ENCODE assay signal across 8 mouse cellular contexts in the genomic region with DNA sequence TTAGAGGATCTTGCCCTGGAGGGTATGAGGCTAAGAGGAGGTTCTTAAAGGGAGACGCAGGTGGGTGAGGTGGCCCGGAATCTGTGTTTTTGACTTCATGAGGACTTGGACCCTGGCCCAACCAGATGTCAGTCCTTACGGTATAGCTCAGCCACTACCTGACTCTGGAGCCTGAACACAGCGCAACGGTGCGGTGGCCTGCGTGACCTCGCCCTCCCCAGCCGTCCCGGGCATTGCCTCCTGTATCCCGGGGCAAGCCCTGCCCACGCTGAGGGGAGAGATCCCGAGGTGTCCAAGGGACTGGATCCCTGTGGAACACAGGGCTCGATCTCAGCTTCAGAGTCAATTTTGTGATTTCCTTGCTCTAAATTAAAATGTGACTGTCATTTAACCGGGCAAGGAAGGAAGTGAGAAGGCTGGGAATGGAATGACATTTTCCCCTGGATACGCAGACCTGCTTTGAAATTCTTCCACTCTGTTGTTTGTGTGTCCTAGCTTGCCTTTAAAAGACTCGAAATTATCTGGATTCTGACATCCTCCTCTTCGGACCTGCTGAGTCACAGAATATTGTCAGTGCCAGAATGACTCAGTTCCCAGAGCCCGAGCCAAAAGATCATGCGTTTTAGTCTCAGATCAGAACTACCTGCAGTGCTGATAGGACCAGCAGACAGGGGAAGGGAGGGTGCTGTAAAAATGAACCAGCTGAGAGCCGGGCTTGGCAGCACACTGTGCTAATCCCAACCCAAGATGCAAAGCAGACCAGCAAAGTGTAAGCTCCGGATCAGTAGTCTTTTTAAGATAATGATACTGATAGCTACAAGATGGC. TPM values are rescaled to one million over a fixed set of nuclear protein-coding genes. Genes with fewer than 3 reads are reported as not detected.
DNase-seq lines count a peak whose midpoint lies in the region; ATAC-seq and TF ChIP-seq lines count a peak whose summit lies in the region.

No protein-coding gene starts in this region.

- H3K27ac ChIP-seq in bone marrow, adult 2 months (ENCODE audit: control insufficient read depth, insufficient read depth, low read depth, low read length, poor library complexity), result peak overlapping the region; percentile 34; the same call in 1 of the 2 replicates
- 0 out of 2 replicates have a peak overlapping the region, but pooled peaks have one; percentile 42 for H3K27ac ChIP-seq in forebrain, embryonic 11.5 days (ENCODE audit: low read depth, low read length)

- H3K9me3 ChIP-seq in forebrain, embryonic 11.5 days (ENCODE audit: control insufficient read depth, low read length), result no peaks in the 10 kb centered on the region

- intact Hi-C loops in heart, postnatal 25 days (cut with DNase I), result loop anchor here (2.0 to 5.0 kb wide), 6 partner anchors 19 to 231 kb away; no protein-coding TSS in a partner anchor

- no peaks in the 10 kb centered on the region for H3K36me3 ChIP-seq in forebrain, embryonic 11.5 days (ENCODE audit: control insufficient read depth, insufficient read depth, low read length)

- no peaks in the 10 kb centered on the region for H3K27me3 ChIP-seq in forebrain, embryonic 11.5 days (ENCODE audit: control insufficient read depth, insufficient read depth, low read length)

- no peak for TF ChIP-seq CTCF in bone marrow, adult 2 months (IDR thresholded peaks at IDR 0.05; ENCODE audit: control insufficient read depth, insufficient read depth, low read length)

- peak overlapping the region; percentile 96 for H3K4me2 ChIP-seq in forebrain, embryonic 11.5 days (ENCODE audit: low read depth, low read length, severe bottlenecking)

- TF ChIP-seq POLR2A in bone marrow, adult 2 months (IDR thresholded peaks at IDR 0.05; ENCODE audit: borderline replicate concordance, control insufficient read depth, low read depth, low read length), result no peak

- H3K4me3 ChIP-seq in bone marrow, adult 2 months (replicated peaks; ENCODE audit: control insufficient read depth, low read depth, low read length), result peak overlapping the region; percentile 72
- H3K4me3 ChIP-seq in forebrain, embryonic 11.5 days (ENCODE audit: low read depth, low read length), result peak overlapping the region; percentile 93

- DNase-seq in right cerebral cortex, adult 18-20 months, result peak; percentile 46
- DNase-seq in right cerebral cortex, postnatal 4 days, result no peak
- DNase-seq in forebrain, embryonic 11.5 days (ENCODE audit: low spot score), result peak; percentile 50
- DNase-seq in heart, postnatal 25 days (ENCODE audit: low spot score), result peak; percentile 51
- peak; percentile 38 for DNase-seq in layer of hippocampus, adult 9-11 months
- DNase-seq in embryo, embryonic 10 days (ENCODE audit: low spot score), result no peak

- no peak; the same call in 1 of the 2 replicates for ATAC-seq in forebrain, embryonic 11.5 days (replicated peaks; ENCODE audit: low FRiP score)
- peak; percentile 75 for ATAC-seq in megakaryocyte-erythroid progenitor cell, adult 5-6 weeks (replicated peaks; ENCODE audit: low FRiP score, low TSS enrichment, poor library complexity, severe bottlenecking)

- WGBS in bone marrow, adult 2 months, result 2% methylated on average over 22 of the region's 22 CpGs
- 7% methylated on average over 22 of the region's 22 CpGs for WGBS in forebrain, embryonic 11.5 days

- H3K4me1 ChIP-seq in bone marrow, adult 2 months (ENCODE audit: control insufficient read depth, insufficient read depth, low read length), result 0 out of 2 replicates have a peak, but pooled peaks cover 1% of the 10 kb centered on the region
- peaks cover 2% of the 10 kb centered on the region; the same call in 1 of the 2 replicates for H3K4me1 ChIP-seq in forebrain, embryonic 11.5 days (replicated peaks; ENCODE audit: control insufficient read depth, insufficient read depth, low read length)

- peak overlapping the region; percentile 55 for H3K9ac ChIP-seq in forebrain, embryonic 11.5 days (ENCODE audit: low read length)

RNA-seq across cellular contexts. Expression of a gene that starts 0.9 kb away (rescaled TPM):
- 3.7 and 10.6 TPM in 2 replicates for polyA plus RNA-seq in bone marrow, adult 2 months (2011; ENCODE audit: insufficient read depth, insufficient read length, low replicate concordance, missing spikeins)
- polyA plus RNA-seq in forebrain, embryonic 11.5 days (2014; fragmentation: Nextera tagmentation; extraction: Ambion mirVana), result 31.4 and 31.5 TPM in 2 replicates
- 100 to 1,000 TPM; 173 to 205 TPM for total RNA-seq in heart, postnatal 25 days (2021)
- total RNA-seq in megakaryocyte-erythroid progenitor cell, adult 5-6 weeks (2014; fragmentation: Nextera tagmentation), result 2.7 and 3.0 TPM in 2 replicates
- total RNA-seq in megakaryocyte-erythroid progenitor cell, adult 5-6 weeks (2017), result 0.91 and 1.3 TPM in 2 replicates

Comparison
In these comparisons a context has a peak if more than half of its experiments do, and no peak if none do; other contexts are left out.
1. DNase-seq: peak in right cerebral cortex, adult 18-20 months (single experiment), forebrain, embryonic 11.5 days (single experiment), heart, postnatal 25 days (single experiment) and layer of hippocampus, adult 9-11 months (single experiment); none in right cerebral cortex, postnatal 4 days (single experiment) and embryo, embryonic 10 days (single experiment).
2. RNA of a gene that starts 0.9 kb away (total RNA-seq): 173 to 205 TPM in heart, postnatal 25 days; 0.91 to 3.0 TPM in megakaryocyte-erythroid progenitor cell, adult 5-6 weeks; every median in the first group is over 10 times any median in the second.